Mouse (Mus musculus) ovary, postnatal 14 days (tissue): ENCODE measurements around the gene Olfr1183.
"Not testable (repeated sequence)": the region's sequence is repeated elsewhere in the genome, so short reads cannot be mapped to it uniquely, and the experiment has no call there.

Source experiments
- DNase-seq: peaks from one replicate; pipeline ENCODE4 v3.0.0; 2022; ENCODE audit warnings: low spot score

Gene Olfr1183

DNA sequence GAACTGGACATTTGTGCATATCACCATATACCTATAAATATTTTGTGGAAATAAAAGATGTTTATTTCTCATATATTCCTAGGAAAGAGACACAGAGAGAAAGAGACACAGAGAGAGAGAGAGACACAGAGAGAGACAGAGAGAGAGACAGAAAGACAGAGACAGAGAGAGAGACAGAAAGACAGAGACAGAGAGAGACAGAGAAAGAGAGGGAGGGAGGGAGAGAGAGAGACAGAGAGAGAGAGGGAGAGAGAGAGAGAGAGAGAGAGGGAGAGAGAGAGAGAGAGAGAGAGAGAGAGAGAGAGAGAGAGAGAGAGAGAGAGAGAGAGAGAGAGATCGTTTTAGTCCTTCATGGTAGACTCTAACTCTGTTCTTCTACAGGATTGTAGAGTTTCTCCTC is at the start of gene Olfr1183:
Olfr1183 (plus strand) TSS at position 301 of the 400 bp plus-strand sequence.
- DNase-seq, result not testable (repeated sequence)

DNA sequence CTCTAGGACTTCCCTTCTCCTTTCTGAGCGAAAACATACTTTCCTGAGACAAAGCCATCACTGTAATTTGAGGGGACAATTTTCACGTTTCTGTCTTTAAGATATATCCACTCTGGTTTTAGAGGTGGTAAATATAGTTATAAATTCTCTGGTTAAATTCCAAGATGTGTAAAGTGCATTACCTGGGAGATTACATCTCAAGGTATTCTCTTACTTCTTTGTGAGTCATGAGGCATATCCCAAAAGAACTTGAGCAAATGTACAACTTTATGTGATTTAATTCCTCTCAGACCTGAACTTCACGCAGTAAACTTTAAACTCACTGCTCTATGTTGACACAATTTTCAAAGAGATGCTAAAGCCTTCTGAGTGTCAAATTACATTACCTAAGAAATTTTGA is 48.3 kb upstream of the Olfr1183 start, which contains the start of gene Olfr1179:
Olfr1179 (minus strand) TSS at position 101 of the 400 bp plus-strand sequence.
- no peak for DNase-seq

DNA sequence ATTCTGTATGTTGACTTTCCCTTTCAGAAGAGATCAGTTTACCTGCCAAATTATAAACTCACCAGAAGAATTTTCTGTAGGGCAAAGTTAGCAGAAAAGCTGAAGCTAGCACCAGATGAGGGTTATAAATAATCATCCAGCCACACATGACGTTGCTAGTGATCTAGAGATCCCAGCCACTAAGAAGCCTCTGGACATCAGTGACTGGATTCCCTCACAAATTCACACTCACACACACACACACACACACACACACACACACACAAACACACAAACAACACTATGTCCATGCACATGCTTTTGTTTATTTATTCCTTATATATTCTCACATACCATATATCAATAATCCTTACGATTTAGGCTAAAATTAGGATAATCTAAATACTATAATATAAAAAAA is 35.6 kb upstream of the Olfr1183 start, which contains the start of gene Olfr1180:
Olfr1180 (minus strand) TSS at position 101 of the 400 bp plus-strand sequence.
- DNase-seq, result no peak

DNA sequence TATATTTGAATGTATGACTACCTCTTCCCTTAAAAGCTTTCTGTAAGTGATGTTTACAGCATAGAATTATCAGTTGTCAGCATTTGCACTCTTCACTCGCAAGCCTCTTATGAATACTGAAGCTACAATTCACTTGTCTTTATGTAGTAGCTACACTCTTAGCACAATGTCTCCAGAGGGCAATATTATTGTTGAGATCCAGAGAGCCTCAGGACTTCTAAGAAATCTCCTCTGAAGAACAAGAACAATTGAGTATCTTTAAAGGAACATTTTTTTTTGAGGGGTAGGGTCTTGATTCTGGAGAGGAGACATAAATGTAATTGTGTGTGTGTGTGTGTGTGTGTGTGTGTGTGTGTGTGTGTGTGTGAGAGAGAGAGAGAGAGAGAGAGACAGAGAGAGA is 28.6 kb upstream of the Olfr1183 start, which contains the start of gene Olfr1181:
Olfr1181 (minus strand) TSS at position 101 of the 400 bp plus-strand sequence.
- DNase-seq, result no peak

DNA sequence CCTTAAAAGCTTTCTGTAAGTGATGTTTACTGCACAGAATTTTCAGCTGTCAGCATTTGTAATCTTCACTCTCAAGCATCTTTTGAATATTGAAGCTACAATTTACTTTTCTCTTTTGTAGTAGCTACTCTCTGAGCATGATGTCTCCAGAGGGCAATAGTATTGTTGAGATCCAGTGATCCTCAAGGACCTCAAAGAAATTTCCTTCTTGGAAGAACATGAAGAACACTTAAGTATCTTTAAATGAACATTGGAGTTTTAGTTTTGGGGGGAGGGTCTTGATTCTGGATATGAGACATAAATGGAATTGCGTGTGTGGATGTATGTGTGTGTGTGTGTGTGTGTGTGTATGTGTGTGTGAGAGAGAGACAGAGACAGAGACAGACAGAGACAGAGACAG is 5.6 kb upstream of the Olfr1183 start, which contains the start of gene Gm13757:
Gm13757 (minus strand) TSS at position 101 of the 400 bp plus-strand sequence.
- DNase-seq, result no peak

DNA sequence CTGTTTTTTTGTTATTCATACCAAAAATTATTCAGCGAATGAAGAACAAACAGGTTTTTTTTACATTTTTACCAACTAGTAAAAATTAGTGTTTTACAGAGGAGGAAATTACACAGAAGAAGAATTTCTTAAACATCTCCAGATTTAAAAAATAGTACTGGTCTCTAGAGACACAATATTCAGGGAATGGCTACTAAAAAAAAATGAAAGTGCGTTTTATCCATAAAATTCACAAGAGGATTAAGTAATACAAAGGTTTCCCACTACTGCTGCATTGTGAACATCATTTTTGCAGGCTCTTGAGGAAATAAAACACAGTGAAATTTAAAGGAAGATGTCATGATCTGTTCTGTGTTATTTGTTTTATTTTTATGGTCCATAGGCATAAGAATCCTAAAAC is 28.6 kb downstream of the Olfr1183 start, which contains the start of gene Olfr1184:
Olfr1184 (plus strand) TSS at position 301 of the 400 bp plus-strand sequence.
- DNase-seq, result no peak

DNA sequence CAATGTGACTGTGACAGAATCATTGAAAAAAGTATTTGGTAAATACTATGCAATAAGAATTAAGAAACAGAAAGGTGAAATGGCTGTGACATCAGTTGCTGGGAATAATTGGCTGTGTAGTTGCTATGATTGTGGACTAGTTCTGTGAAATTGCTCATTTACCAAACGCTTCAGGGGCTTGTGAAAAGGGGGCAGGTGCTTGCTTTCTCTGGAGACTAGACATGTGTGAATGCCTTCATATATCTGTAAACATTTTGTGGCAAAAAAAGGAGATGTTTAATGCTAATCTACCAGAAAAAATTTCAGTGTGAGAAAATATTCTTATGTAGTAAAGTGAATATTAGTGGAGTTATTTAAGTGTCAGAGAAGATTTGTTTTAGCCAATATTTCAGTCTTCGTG is 38.4 kb downstream of the Olfr1183 start, which contains the start of gene Olfr1185-ps1:
Olfr1185-ps1 (plus strand) TSS at position 301 of the 400 bp plus-strand sequence.
- no peak for DNase-seq

DNA sequence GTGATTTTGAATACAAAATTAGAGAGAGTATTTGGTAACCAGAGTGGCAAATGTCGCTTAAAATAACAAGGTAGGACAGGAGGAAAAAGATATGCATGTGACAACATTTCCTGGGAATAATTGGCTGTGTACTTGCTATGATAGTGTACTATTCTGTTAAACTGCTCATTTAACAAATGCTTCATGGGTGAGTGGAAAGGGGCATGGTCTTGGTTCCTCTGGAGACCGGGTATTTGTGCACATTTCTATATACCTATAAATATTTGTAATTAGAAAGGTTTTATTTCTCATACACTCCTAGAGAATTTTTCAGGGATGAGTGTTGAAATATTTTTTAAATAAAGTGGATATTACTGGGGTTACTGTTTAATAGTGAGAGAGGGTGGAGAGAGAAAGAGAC is 63.6 kb downstream of the Olfr1183 start, which contains the start of gene Olfr1186:
Olfr1186 (plus strand) TSS at position 301 of the 400 bp plus-strand sequence.
- no peak for DNase-seq
